Mouse (Mus musculus) MEL (cell line): ENCODE results near the gene Large2. TPM values are rescaled to one million over a fixed set of nuclear protein-coding genes. Genes with fewer than 3 reads are reported as not detected.

Experiments
- DNase-seq: peaks from one replicate; pipeline ENCODE4 v3.0.0; 2011; ENCODE audit warnings: low read depth, low spot score
- H3K27ac ChIP-seq: 2 replicates; pipeline ENCODE4 v1.5.1; 2012; ENCODE audit warnings: low read depth, mild to moderate bottlenecking, control low read depth, low read length, moderate library complexity; ENCODE audit not compliant: control insufficient read depth
- H3K27me3 ChIP-seq, 2 experiments: fragments of 150-350 bp in 1 of 2; sonication (generic) in 1 of 2; 2 replicates each; pipeline ENCODE4 v1.6.1; 2012; ENCODE audit warnings: low read length in 2 of 2, mild to moderate bottlenecking in 2 of 2, improper control_type of control experiment in 1 of 2, moderate library complexity in 1 of 2; ENCODE audit not compliant: insufficient read depth in 2 of 2, control insufficient read depth in 1 of 2
- H3K36me3 ChIP-seq, 2 experiments: 2 replicates each; pipeline ENCODE4 v1.6.1; 2012 to 2014; ENCODE audit warnings: low read length in 2 of 2, improper control_type of control experiment in 1 of 2, inconsistent platforms in 1 of 2, mild to moderate bottlenecking in 1 of 2; ENCODE audit not compliant: insufficient read depth in 2 of 2, control insufficient read depth in 1 of 2
- H3K4me1 ChIP-seq, 2 experiments: fragments of 150-350 bp in 1 of 2; sonication (generic) in 1 of 2; 2 replicates each; pipeline ENCODE4 v1.6.1; 2012; ENCODE audit warnings: low read length in 2 of 2, improper control_type of control experiment in 1 of 2, mild to moderate bottlenecking in 1 of 2; ENCODE audit not compliant: insufficient read depth in 2 of 2, control insufficient read depth in 1 of 2
- H3K4me3 ChIP-seq, 2 experiments: fragments of 150-350 bp in 1 of 2; sonication (generic) in 1 of 2; 2 replicates each; pipeline ENCODE4 v1.5.1; 2012; ENCODE audit warnings: low read depth in 2 of 2, low read length in 2 of 2, mild to moderate bottlenecking in 2 of 2, moderate library complexity in 2 of 2, control low read depth in 1 of 2, improper control_type of control experiment in 1 of 2; ENCODE audit not compliant: control insufficient read depth in 1 of 2, insufficient read depth in 1 of 2
- H3K79me2 ChIP-seq: 2 replicates; pipeline ENCODE4 v1.6.1; 2012; ENCODE audit warnings: mild to moderate bottlenecking, low read length, moderate library complexity; ENCODE audit not compliant: control insufficient read depth, poor library complexity, insufficient read depth
- H3K9ac ChIP-seq: 2 replicates; pipeline ENCODE4 v1.6.1; 2012; ENCODE audit warnings: low read depth, mild to moderate bottlenecking, control low read depth, low read length, moderate library complexity; ENCODE audit not compliant: control insufficient read depth, poor library complexity, severe bottlenecking
- H3K9me3 ChIP-seq: fragments of 150-350 bp; sonication (generic); replicated peaks from 2 replicates; pipeline ENCODE4 v1.6.1; 2012; ENCODE audit warnings: mild to moderate bottlenecking, low read length, improper control_type of control experiment, moderate library complexity; ENCODE audit not compliant: insufficient read depth
- CTCF ChIP-seq, 3 experiments: IDR thresholded peaks in 2 of 3; conservative IDR thresholded peaks in 1 of 3; 2 replicates each; pipeline ENCODE4 v1.5.1; 2011 to 2012; ENCODE audit warnings: low read length in 3 of 3, low read depth in 2 of 3, mild to moderate bottlenecking in 2 of 3, improper control_type of control experiment in 1 of 3, inconsistent platforms in 1 of 3, mixed read lengths in 1 of 3, moderate library complexity in 1 of 3; ENCODE audit not compliant: control insufficient read depth in 1 of 3, insufficient read depth in 1 of 3, poor library complexity in 1 of 3, severe bottlenecking in 1 of 3
- E2F4 ChIP-seq: IDR thresholded peaks from 2 replicates; pipeline ENCODE4 v1.6.1; 2011; ENCODE audit warnings: low read depth, low read length, improper control_type of control experiment, borderline replicate concordance
- ELF1 ChIP-seq: IDR thresholded peaks from 2 replicates; pipeline ENCODE4 v1.6.1; 2014; ENCODE audit warnings: low read depth, mild to moderate bottlenecking, inconsistent platforms, low read length, improper control_type of control experiment, moderate library complexity
- EP300 ChIP-seq, 2 experiments: IDR thresholded peaks; 2 replicates each; pipeline ENCODE4 v1.6.1; 2011; ENCODE audit warnings: improper control_type of control experiment in 2 of 2, low read length in 2 of 2, low read depth in 1 of 2, mild to moderate bottlenecking in 1 of 2
- ETS1 ChIP-seq: IDR thresholded peaks from 2 replicates; pipeline ENCODE4 v1.6.1; 2012; ENCODE audit warnings: low read depth, mild to moderate bottlenecking, inconsistent platforms, low read length, improper control_type of control experiment, moderate library complexity
- GABPA ChIP-seq: IDR thresholded peaks from 2 replicates; pipeline ENCODE4 v1.6.1; 2012; ENCODE audit warnings: low read depth, mild to moderate bottlenecking, inconsistent platforms, low read length, improper control_type of control experiment, moderate library complexity
- HCFC1 ChIP-seq: IDR thresholded peaks from 2 replicates; pipeline ENCODE4 v1.6.1; 2012; ENCODE audit warnings: low read depth, mild to moderate bottlenecking, inconsistent platforms, low read length, improper control_type of control experiment, moderate library complexity
- KAT2A ChIP-seq: conservative IDR thresholded peaks from 2 replicates; pipeline ENCODE4 v1.6.1; 2012; ENCODE audit warnings: low read depth, low read length, improper control_type of control experiment, inconsistent platforms
- MAX ChIP-seq: IDR thresholded peaks from 2 replicates; pipeline ENCODE4 v1.6.1; 2011; ENCODE audit warnings: low read length, improper control_type of control experiment
- MYC ChIP-seq: IDR thresholded peaks from 2 replicates; pipeline ENCODE4 v1.6.1; 2011; ENCODE audit warnings: low read depth, mild to moderate bottlenecking, low read length, improper control_type of control experiment, moderate library complexity
- NRF1 ChIP-seq: IDR thresholded peaks from 2 replicates; pipeline ENCODE4 v1.6.1; 2014; ENCODE audit warnings: low read depth, mild to moderate bottlenecking, inconsistent platforms, low read length, improper control_type of control experiment, moderate library complexity; ENCODE audit not compliant: poor library complexity, insufficient read depth, severe bottlenecking
- POLR2AphosphoS2 ChIP-seq: IDR thresholded peaks from 2 replicates; pipeline ENCODE4 v1.6.1; 2011; ENCODE audit warnings: low read length, improper control_type of control experiment
- RCOR1 ChIP-seq: IDR thresholded peaks from 2 replicates; pipeline ENCODE4 v1.6.1; 2012; ENCODE audit warnings: low read depth, mild to moderate bottlenecking, inconsistent platforms, low read length, improper control_type of control experiment
- SMC3 ChIP-seq: IDR thresholded peaks from 2 replicates; pipeline ENCODE4 v1.6.1; 2011; ENCODE audit warnings: low read depth, low read length, improper control_type of control experiment
- TBP ChIP-seq: IDR thresholded peaks from 2 replicates; pipeline ENCODE4 v1.8.0; 2011; ENCODE audit warnings: low read depth, low read length, improper control_type of control experiment
- TCF12 ChIP-seq: IDR thresholded peaks from 2 replicates; pipeline ENCODE4 v1.6.1; 2014; ENCODE audit warnings: low read depth, mild to moderate bottlenecking, inconsistent platforms, low read length, improper control_type of control experiment, moderate library complexity
- USF1 ChIP-seq: IDR thresholded peaks from 2 replicates; pipeline ENCODE4 v1.6.1; 2014; ENCODE audit warnings: low read depth, mild to moderate bottlenecking, inconsistent platforms, low read length, improper control_type of control experiment, moderate library complexity
- USF2 ChIP-seq, 2 experiments: IDR thresholded peaks; 2 replicates each; pipeline ENCODE4 v1.6.1; 2011 to 2012; ENCODE audit warnings: improper control_type of control experiment in 2 of 2, low read length in 2 of 2, borderline replicate concordance in 1 of 2, inconsistent platforms in 1 of 2, low read depth in 1 of 2, mild to moderate bottlenecking in 1 of 2; ENCODE audit not compliant: insufficient read depth in 1 of 2
- ZKSCAN1 ChIP-seq: IDR thresholded peaks from 2 replicates; pipeline ENCODE4 v1.6.1; 2012; ENCODE audit warnings: low read depth, mild to moderate bottlenecking, inconsistent platforms, low read length, improper control_type of control experiment, moderate library complexity
- ZMIZ1 ChIP-seq: IDR thresholded peaks from 2 replicates; pipeline ENCODE4 v1.6.1; 2012; ENCODE audit warnings: low read depth, mild to moderate bottlenecking, inconsistent platforms, low read length, improper control_type of control experiment, moderate library complexity
- ZNF384 ChIP-seq: IDR thresholded peaks from 2 replicates; pipeline ENCODE4 v1.6.1; 2012; ENCODE audit warnings: low read depth, mild to moderate bottlenecking, inconsistent platforms, low read length, improper control_type of control experiment
- polyA plus RNA-seq, 2 experiments: library from polyadenylated mRNA; stranded (reverse) in 1 of 2; unstranded in 1 of 2; fragments of >175 nt in 1 of 2; fragments of >200 nt in 1 of 2; gene quantifications; 2 replicates each; pipeline versions ENCODE4 v1.2.1 to v1.2.4; 2012; ENCODE audit warnings: low replicate concordance in 2 of 2, low read depth in 1 of 2; ENCODE audit not compliant: insufficient read length in 2 of 2, insufficient read depth in 1 of 2, missing spikeins in 1 of 2
- total RNA-seq: library from RNA; depleted of rRNA; stranded (reverse); fragments of 300-350 nt; gene quantifications from 2 replicates; pipeline ENCODE4 v1.2.3, GENCODE M21; 2012

The Large2 gene
- total and polyA plus RNA-seq, 3 experiments = 0.03 TPM; not detected in 2

DNA sequence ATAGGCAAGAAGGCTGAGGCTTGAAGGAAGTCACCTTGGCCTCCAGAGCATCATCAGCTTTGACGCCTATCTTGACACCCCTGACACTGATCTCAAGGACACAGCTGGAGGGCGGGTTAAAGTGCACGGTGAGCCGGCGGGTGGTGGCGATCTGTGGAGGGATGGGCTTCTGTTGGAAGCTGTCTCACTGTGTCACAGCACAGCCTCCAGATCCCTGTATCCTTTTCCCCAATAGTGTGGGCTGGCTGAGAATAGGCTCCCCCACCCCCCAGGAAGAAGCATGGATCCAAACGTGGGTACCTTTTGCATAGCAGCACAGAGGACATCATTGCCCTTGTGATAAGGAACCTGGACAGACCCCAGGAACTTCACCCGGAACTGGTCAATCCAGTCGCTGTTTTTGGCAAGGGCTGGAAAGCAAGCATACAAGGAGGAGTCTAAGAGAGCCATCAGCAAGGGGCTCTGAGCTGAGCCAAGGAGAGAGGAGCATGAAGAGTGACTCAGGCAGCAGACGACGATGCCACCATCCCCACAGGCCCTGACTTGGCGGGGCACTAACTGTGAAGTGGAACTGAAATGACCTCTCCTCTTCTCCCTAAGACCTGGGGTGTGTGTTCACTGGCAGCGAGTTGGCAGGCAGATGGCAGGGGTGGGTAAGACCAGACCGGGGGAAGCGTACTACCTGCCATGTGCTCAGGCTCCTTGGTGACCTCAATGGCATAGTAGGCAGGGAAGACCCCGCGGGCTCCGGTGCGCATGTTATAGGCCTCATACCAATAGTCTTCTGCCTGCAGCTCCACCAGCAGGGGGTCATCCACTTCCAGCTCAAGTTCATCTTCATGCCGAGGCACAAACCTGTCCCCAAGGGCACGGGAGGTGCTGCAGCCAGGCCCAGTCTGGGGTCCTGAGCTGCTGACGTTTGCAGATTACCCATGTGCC is 10.7 kb upstream of the Large2 start:
- H3K27ac ChIP-seq = no peak overlapping the region
- peaks cover 6 to 18% of the 10 kb centered on the region in 2 experiments for H3K4me1 ChIP-seq
- H3K36me3 ChIP-seq = peaks cover 0 to 9% of the 10 kb centered on the region in 2 experiments; a peak in 3 of 4 replicates
- H3K79me2 ChIP-seq = no peaks in the 10 kb centered on the region
- H3K4me3 ChIP-seq = no peak overlapping the region
- H3K9me3 ChIP-seq = no peaks in the 10 kb centered on the region
- no peak overlapping the region for H3K9ac ChIP-seq
- DNase-seq = no peak
- TF ChIP-seq ZNF384 (no peak), POLR2AphosphoS2 (no peak), EP300 (IDR thresholded peaks at IDR 0.05; ENCODE audit: low read depth in 1 of 2, low read length in 2 of 2) (no peak), HCFC1 (no peak), ELF1 (no peak), RCOR1 (no peak), USF1 (no peak), TCF12 (no peak), SMC3 (no peak), KAT2A (no peak), GABPA (no peak), USF2 (IDR thresholded peaks at IDR 0.05; ENCODE audit: borderline replicate concordance in 1 of 2, insufficient read depth in 1 of 2, low read depth in 1 of 2, low read length in 2 of 2) (no peak), TBP (no peak), CTCF (IDR thresholded peaks at IDR 0.05 in 2 of 3, conservative IDR thresholded peaks at IDR 0.05 in 1 of 3; ENCODE audit: control insufficient read depth in 1 of 3, insufficient read depth in 1 of 3, low read depth in 2 of 3, low read length in 3 of 3, poor library complexity in 1 of 3, severe bottlenecking in 1 of 3) (no peak), ZMIZ1 (no peak), NRF1 (no peak), E2F4 (no peak), ETS1 (no peak)
- TF ChIP-seq, all 39 proteins: peak for 0
- no peaks in the 10 kb centered on the region for H3K27me3 ChIP-seq

DNA sequence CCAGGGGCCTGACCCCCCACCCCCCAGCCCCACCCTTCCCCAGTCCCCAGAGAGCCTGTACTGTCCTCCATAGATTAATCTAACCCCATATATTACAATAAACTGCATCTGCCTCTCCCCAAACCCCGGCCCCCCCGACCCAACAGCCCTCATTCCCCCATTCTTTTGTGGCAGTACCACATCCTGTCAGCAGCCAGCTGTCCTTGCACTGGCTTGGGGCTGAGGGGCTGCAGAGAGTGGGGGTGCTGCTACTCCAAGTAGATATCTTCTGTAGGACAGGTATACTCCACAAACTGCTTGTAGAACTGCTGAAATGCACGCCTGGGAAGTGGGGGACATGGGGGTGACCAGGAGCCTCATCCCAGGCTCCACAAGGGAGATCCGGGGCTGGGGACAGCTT is 9.4 kb upstream of the Large2 start:
- no peak for DNase-seq
- H3K36me3 ChIP-seq = no peaks in the 10 kb centered on the region; a peak in 1 of 4 replicates
- no peaks in the 10 kb centered on the region for H3K9me3 ChIP-seq
- no peak overlapping the region for H3K4me3 ChIP-seq
- H3K79me2 ChIP-seq = no peaks in the 10 kb centered on the region
- no peak overlapping the region for H3K27ac ChIP-seq
- no peak for TF ChIP-seq MAX
- TF ChIP-seq CTCF (IDR thresholded peaks at IDR 0.05 in 2 of 3, conservative IDR thresholded peaks at IDR 0.05 in 1 of 3; ENCODE audit: control insufficient read depth in 1 of 3, insufficient read depth in 1 of 3, low read depth in 2 of 3, low read length in 3 of 3, poor library complexity in 1 of 3, severe bottlenecking in 1 of 3) = no peak
- TF ChIP-seq HCFC1 = no peak
- TF ChIP-seq MYC = no peak
- TF ChIP-seq ZMIZ1 = no peak
- TF ChIP-seq ZKSCAN1 = no peak
- no peak for TF ChIP-seq RCOR1
- no peaks in the 10 kb centered on the region for H3K27me3 ChIP-seq
- peaks cover 0 to 7% of the 10 kb centered on the region in 2 experiments; a peak in 2 of 4 replicates for H3K4me1 ChIP-seq
- H3K9ac ChIP-seq = no peak overlapping the region
